Mouse (Mus musculus) spleen, postnatal 14 days (tissue): ENCODE results near the gene AU041133.
"Not testable (repeated sequence)": the region's sequence is repeated elsewhere in the genome, so short reads cannot be mapped to it uniquely, and the experiment has no call there.

Experiments
- DNase-seq, 2 experiments: peaks; one replicate each; pipeline ENCODE4 v3.0.0; 2021 to 2022; ENCODE audit warnings: low spot score in 2 of 2

The AU041133 gene

DNA sequence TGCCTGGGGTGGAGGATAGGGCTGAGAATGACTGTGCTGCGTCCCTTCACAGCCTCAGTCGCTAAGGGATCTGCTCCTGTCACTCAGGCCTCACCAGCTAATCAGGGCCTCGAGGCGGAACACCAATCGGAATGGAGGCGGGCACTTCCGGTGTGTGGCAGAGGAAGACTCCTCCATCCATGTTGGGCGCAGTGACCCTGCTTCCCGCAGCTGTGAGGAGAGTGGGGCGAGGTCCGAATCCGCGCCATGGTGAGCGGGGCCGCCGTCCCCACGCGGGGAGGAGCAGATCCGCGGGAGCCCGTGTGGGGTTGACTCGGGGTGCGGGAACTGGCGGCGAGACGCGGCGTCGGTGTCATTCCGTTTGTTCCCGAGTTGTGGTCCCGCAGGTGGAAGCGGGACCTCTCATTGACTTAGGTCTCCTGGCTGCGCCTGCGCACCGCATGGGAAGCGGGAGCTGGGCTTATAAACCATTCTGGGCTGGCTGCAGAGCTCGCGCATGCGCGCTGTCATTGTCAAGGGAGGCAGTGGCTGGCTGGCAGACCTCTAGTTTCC lies at the start of gene AU041133:
Gene AU041133 (plus strand): TSS at position 164 of the 552 bp plus-strand sequence.
- DNase-seq: peak; percentile 55 to 67

- DNase-seq: peak; percentile 14 to 25
Measured at GRCm38 (mm10) chr10:82082728-82083621, 44.8 kb upstream of the AU041133 start, which contains the start of gene BC024063. Gene BC024063, plus strand, starts transcription at chr10:82083353.

DNA sequence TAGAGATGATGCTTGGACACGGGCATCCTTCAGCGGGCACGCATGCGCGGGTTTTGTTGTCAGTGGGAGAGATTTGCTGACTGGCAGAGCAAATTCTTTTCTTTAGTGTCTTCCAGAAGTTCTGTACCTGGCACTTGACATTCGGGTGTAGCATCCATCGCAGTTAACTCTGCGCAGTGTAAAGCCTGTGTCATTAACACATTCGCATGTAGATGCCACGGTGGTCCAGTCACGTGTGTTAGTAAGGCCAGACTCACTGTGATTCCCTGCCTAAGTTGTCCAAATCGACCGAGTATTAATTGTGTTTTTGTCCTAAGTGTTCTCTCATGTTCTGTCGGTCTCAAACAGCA lies 44.2 kb upstream of the AU041133 start:
- not testable (repeated sequence) for DNase-seq

- DNase-seq: no peak
Measured at GRCm38 (mm10) chr10:82117206-82117605, 10.6 kb upstream of the AU041133 start.

GRCm38 (mm10) chr10:82145282-82145681 lies 17.5 kb downstream of the AU041133 start:
- DNase-seq: no peak

DNA sequence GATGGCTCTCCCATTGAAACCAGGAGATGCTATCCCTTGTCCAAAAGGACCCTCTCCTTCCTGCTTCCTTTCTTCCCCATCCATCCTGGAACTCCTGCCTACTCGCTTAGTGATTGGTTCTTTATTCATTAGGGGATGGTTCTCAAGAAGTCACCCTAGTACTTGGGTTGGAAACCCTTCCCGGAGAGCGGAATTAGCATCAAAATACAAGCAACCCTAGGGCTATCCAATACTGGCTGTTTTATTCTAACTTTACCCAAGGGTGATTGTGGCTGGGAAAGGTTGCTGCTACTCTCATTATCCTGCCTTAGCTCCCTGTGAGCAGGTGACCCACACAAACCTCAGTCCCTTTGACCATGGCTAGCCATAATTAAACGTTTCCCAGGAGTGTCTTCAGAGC lies 19.8 kb downstream of the AU041133 start:
- DNase-seq: no peak

- DNase-seq: peak in 1 of 2 experiments; percentile 0
Measured at GRCm38 (mm10) chr10:82167777-82168176, 40.0 kb downstream of the AU041133 start.

DNA sequence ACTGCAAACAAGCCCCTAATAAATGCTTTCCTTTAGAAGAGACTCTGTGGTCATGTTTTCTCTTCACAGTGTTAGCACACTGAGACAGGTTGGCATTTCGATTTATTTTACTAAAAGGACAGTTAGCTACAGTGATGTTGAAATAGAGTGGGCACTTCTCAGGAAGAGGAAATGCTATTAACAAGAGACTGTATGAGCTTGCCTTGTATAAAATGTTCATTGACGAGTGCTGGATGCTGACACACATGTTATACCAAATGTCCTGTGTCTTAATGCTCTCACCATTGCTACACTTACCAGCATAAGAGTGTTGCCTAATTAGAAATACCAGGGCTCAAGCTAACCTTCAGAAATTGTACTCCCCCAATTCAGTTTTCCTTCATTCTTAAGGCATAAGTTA lies 42.0 kb downstream of the AU041133 start:
- DNase-seq: no peak

DNA sequence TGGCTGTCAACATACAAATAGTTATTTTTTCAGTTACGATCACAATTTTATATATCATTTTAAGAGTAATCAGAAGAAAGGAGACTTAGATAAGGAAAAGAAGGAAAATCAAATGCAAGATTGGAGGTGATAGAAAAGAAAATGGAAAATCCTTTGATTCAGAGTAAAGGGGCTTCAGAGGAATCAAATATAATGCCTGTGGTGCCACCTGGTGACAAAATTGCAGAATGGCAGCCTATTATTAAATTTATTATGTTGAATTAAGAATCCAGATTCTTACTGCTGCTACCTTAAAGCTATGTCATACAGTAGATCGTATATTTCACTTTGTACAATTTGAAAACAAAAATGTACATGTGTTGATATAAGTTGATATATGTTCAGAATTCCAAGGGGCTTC lies 43.0 kb downstream of the AU041133 start:
- DNase-seq: peak in 1 of 2 experiments; percentile 5

- DNase-seq: peak; percentile 15 to 36
Measured at GRCm38 (mm10) chr10:82178257-82179064, 50.6 kb downstream of the AU041133 start.
